Mouse (Mus musculus): Measurements from ENCODE around the gene Tnk2. TPM values are rescaled to one million over a fixed set of nuclear protein-coding genes. Genes with fewer than 3 reads are reported as not detected.

Tnk2 gene
- polyA plus RNA-seq (2016; fragmentation: Nextera tagmentation; extraction: Ambion mirVana), result 6.7 and 8.4 TPM in 2 replicates

DNA sequence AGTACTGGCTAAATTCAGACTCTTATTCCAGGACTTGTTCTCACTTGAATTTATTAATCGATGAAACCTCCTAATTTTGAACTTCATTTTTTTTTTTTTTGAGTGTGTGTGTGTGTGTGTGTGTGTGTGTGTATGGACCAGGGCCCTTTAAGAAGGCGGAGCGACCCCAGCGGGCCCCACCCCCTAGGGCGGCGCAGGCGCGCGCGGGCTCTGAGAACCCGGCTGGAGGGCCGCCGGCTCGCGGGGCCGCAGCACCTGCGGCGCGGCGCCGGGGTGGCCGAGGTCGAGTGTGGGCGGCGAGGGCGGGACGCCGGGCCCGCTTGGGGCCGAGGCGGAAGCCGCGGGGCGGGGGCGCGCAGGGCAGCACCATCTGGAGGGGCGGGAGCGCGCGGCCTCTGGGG lies at the start of gene Tnk2:
Gene Tnk2 (plus strand): TSS at position 214 of the 401 bp plus-strand sequence.
- peak within 1 kb of the TSS; percentile 90 for H3K9ac ChIP-seq
- no peaks in the 10 kb centered on the region for H3K9me3 ChIP-seq (replicated peaks)
- H3K4me1 ChIP-seq (replicated peaks), result peaks cover 36% of the 10 kb centered on the region
- peak; percentile 89 for ATAC-seq (ENCODE audit: insufficient number of reproducible peaks, low FRiP score)
- H3K27me3 ChIP-seq (replicated peaks), result no peaks in the 10 kb centered on the region
- H3K4me2 ChIP-seq, result peak within 1 kb of the TSS; percentile 93
- H3K27ac ChIP-seq (ENCODE audit: poor library complexity, severe bottlenecking), result peak within 1 kb of the TSS; percentile 54
- 4% methylated on average over 38 of the region's 40 CpGs for WGBS
- H3K4me3 ChIP-seq, result peak within 1 kb of the TSS; percentile 87
- no peaks in the 10 kb centered on the region for H3K36me3 ChIP-seq

DNA sequence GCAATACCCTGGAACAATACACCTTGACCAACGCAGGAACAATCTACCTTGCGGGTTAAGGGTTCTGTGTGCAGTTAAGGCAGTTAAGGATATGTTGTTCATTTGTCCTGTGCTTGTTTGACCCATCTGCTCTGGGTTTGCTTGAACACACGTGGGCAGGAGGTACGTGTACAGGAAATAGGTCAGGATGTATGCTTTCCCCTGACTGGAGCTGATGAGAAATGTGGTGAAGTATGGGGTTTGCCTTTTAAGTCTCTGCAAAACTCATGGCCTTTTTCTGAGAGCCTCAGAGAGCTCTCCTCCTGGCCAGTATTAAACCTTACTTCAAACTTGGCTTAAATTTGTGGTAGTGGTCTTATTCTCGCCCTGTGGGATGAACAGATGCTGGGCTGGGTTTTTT lies 49.8 kb upstream of the Tnk2 start:
- no peak overlapping the region for H3K27ac ChIP-seq (ENCODE audit: poor library complexity, severe bottlenecking)
- H3K27me3 ChIP-seq (replicated peaks), result no peaks in the 10 kb centered on the region
- ATAC-seq (ENCODE audit: insufficient number of reproducible peaks, low FRiP score), result no peak

DNA sequence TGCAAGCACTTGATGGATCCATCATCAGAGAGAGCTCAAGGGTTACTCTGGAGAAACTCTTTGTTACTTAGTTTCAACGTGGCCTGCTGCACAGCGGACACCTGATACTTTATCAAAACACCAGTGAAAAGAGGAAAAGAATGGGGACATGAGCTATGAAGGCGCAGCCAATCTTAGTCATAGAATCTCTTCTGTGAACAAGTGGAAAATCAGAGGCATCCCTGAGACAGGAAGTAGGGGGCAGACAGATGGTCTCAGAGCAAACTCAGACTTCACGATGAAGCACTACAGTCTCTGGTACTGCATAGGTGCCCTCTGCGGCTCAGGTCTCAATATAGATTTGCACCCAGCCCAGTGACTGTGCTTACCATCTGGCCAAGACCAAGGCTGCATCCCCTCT lies 49.0 kb upstream of the Tnk2 start:
- no peak for ATAC-seq (ENCODE audit: insufficient number of reproducible peaks, low FRiP score)
- Histone ChIP-seq H3K9me3 (replicated peaks) (no peaks in the 10 kb centered on the region), H3K9ac (no peak overlapping the region), H3K27me3 (replicated peaks) (no peaks in the 10 kb centered on the region), H3K27ac (ENCODE audit: poor library complexity, severe bottlenecking) (no peak overlapping the region), H3K36me3 (no peaks in the 10 kb centered on the region), H3K4me2 (no peak overlapping the region), H3K4me1 (replicated peaks) (peaks cover 8% of the 10 kb centered on the region), H3K4me3 (no peak overlapping the region)
- WGBS, result 64% methylated on average over 5 of the region's 5 CpGs

More for the DNA sequence above, 49.8 kb upstream of the Tnk2 start:
- Histone ChIP-seq H3K9ac (no peak overlapping the region), H3K4me2 (no peak overlapping the region), H3K9me3 (replicated peaks) (no peaks in the 10 kb centered on the region), H3K4me3 (no peak overlapping the region), H3K4me1 (replicated peaks) (peaks cover 8% of the 10 kb centered on the region), H3K36me3 (no peaks in the 10 kb centered on the region)
- WGBS, result 72% methylated on average over 5 of the region's 5 CpGs

DNA sequence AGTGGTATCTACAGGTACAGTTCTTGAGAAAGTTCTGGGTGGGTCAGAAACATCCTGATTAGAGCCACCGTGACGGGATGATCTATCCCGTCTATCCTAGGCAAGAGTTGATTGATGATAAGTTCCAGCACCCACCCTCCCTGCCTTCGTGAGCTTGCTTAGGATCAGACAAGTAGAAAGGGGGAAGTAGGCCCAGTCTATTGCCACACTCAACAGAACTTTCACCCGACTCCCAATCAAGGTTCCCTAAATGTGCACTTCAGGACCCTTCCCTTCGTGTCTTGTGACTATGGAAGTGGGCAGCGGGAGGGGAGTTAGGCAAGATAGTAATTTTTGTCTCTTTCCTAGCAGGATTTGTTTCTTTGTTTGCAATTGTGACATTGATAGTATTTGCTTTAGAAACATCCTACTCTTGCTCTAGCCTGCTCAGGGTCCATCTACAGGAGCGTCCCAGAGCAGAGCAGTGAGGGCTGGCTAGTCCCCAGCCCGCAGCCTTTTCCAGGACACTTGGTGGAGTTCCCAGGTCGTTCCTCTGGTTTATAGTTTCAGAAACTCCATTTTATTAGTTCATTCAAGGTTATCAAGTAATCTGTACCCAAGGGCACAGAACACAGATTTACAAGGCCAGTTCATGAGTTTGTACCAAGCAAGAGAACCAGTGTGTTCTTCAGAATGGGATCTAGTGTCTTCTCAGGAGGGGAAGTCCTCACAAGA lies 48.4 kb upstream of the Tnk2 start:
- WGBS, result 72% methylated on average over 10 of the region's 10 CpGs
- Histone ChIP-seq H3K9ac (no peak overlapping the region), H3K36me3 (no peaks in the 10 kb centered on the region)

DNA sequence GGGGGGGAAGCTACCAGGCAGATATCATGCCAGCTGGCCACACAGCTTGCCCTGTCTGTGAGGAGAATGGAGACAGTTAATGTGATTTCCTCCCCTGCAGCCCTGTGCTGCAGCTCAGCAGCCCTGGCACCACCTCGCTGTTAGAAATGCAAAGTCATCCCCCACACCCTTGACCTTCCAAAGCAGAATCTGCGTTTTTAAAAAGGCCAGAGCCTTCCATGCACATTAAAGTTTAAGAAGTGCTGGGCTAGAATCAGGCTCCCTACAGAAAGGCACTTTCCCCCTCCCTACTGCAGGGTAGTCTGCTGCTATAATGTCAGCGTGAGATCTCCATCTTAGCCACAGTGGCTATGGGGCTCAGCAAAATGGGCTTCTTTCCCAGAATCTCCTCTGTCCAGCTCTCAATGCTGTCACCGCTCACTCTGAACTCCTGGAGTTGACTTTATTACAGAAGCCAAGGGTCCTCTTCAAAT lies 45.7 kb upstream of the Tnk2 start:
- no peaks in the 10 kb centered on the region for H3K9me3 ChIP-seq (replicated peaks)
- no peaks in the 10 kb centered on the region for H3K27me3 ChIP-seq (replicated peaks)
- H3K27ac ChIP-seq (ENCODE audit: poor library complexity, severe bottlenecking), result peak overlapping the region; percentile 51
- H3K36me3 ChIP-seq, result no peaks in the 10 kb centered on the region
- H3K4me2 ChIP-seq, result no peak overlapping the region
- no peak overlapping the region for H3K9ac ChIP-seq
- 30% methylated on average over 4 of the region's 4 CpGs for WGBS
- peaks cover 8% of the 10 kb centered on the region for H3K4me1 ChIP-seq (replicated peaks)
- no peak overlapping the region for H3K4me3 ChIP-seq
- 0 out of 2 replicates have a peak, but pooled peaks have one; percentile 48 for ATAC-seq (ENCODE audit: insufficient number of reproducible peaks, low FRiP score)

More for the DNA sequence above, 48.4 kb upstream of the Tnk2 start:
- no peak for ATAC-seq (ENCODE audit: insufficient number of reproducible peaks, low FRiP score)
- Histone ChIP-seq H3K4me3 (no peak overlapping the region), H3K27ac (ENCODE audit: poor library complexity, severe bottlenecking) (no peak overlapping the region), H3K4me1 (replicated peaks) (peaks cover 8% of the 10 kb centered on the region), H3K4me2 (no peak overlapping the region), H3K27me3 (replicated peaks) (no peaks in the 10 kb centered on the region), H3K9me3 (replicated peaks) (no peaks in the 10 kb centered on the region)

DNA sequence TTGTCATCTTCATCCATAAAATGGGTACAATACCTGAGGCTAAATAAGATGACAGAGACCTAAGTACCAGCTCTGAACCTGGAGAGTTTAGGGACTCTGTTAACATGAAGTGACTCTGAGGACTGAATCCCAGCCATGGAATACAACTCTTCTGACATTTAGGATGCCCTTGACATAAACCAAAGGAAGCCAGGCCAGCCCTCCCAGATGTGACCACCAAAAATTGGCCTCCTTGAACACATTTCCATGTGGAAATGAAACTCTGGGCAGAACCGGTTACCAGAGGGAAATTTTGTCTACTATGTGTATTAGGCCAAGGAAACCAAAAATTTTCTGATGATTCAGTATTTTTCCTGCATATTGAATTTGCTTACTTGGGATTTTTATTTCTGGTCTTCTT lies 44.5 kb upstream of the Tnk2 start:
- H3K27me3 ChIP-seq (replicated peaks), result no peaks in the 10 kb centered on the region
- peaks cover 8% of the 10 kb centered on the region for H3K4me1 ChIP-seq (replicated peaks)
- ATAC-seq (ENCODE audit: insufficient number of reproducible peaks, low FRiP score), result no peak
- H3K36me3 ChIP-seq, result no peaks in the 10 kb centered on the region
- H3K4me2 ChIP-seq, result no peak overlapping the region
- H3K27ac ChIP-seq (ENCODE audit: poor library complexity, severe bottlenecking), result no peak overlapping the region
- WGBS, result 92% methylated on average over 1 of the region's 1 CpGs
- no peak overlapping the region for H3K4me3 ChIP-seq
- no peaks in the 10 kb centered on the region for H3K9me3 ChIP-seq (replicated peaks)
- no peak overlapping the region for H3K9ac ChIP-seq

DNA sequence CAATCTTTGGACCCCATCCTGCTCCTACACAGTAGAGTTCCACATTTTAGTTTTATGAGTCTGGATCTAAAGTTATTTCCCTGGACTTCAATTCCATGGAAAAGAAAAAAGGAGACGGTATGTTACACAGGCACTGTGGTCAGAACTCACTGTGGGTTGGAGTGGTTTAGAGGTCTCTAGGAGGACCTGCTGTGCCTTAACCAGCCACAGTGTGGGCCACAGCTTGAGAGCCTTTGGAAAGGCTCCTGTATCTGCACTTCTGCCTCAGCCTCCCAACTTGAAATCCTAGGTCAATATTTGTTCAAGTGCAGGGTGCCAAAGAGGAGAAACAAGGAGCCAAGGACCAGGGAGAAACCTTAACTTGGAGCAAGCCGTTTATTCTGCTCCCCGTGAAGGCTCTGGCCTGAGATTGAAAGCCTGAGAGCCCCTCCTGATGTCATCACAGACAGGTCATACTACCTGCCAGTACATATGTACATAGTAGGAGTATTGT lies 41.4 kb upstream of the Tnk2 start:
- Histone ChIP-seq H3K27me3 (replicated peaks) (no peaks in the 10 kb centered on the region), H3K4me1 (replicated peaks) (peaks cover 8% of the 10 kb centered on the region), H3K9me3 (replicated peaks) (no peaks in the 10 kb centered on the region), H3K36me3 (no peaks in the 10 kb centered on the region), H3K4me2 (no peak overlapping the region), H3K27ac (ENCODE audit: poor library complexity, severe bottlenecking) (no peak overlapping the region), H3K4me3 (no peak overlapping the region), H3K9ac (no peak overlapping the region)
- ATAC-seq (ENCODE audit: insufficient number of reproducible peaks, low FRiP score), result no peak
- 71% methylated on average over 3 of the region's 3 CpGs for WGBS

DNA sequence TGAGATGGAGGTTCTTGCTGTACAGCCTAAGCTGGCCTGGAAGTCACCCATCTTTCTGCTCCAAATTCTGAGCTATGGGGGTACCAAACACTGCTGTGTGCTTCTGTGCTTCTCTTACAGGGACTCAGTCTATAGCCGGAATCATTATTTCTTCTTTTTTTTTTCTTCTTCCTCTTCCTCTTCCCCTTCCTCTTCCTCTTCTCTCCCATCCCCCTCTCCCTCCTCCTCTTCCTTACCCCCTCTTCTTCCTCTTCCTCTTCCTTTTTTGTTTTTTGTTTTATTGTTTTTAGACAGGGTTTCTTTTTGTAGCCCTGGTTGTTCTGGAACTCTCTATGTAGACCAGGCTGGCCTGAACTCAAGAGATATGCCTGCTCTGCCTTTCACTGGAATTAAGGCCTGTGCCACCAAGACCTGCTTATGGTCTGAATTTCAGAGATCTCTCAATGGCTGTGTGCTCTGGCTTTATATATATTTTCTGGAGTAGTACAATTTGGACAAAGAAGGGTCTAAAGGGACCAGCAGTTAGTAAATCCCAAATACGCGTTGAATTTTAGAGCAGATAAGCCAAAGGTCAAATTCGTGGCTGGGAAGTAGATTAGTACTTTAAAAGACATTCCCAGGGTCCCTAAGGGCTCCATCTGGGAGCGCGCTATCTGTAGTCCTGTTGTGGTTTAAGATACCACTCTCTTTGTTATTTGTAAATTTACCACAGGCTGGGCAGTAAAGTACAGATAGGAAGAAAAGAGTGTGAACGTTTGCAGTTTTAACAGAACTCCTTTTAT lies 35.9 kb upstream of the Tnk2 start:
- Histone ChIP-seq H3K9me3 (replicated peaks) (no peaks in the 10 kb centered on the region), H3K4me1 (replicated peaks) (peaks cover 6% of the 10 kb centered on the region), H3K9ac (no peak overlapping the region), H3K36me3 (no peaks in the 10 kb centered on the region), H3K27ac (ENCODE audit: poor library complexity, severe bottlenecking) (peak overlapping the region; percentile 99; the same call in 1 of the 2 replicates), H3K27me3 (replicated peaks) (no peaks in the 10 kb centered on the region), H3K4me2 (no peak overlapping the region), H3K4me3 (no peak overlapping the region)
- 31% methylated on average over 7 of the region's 7 CpGs for whole genome bisulfite sequencing
- ATAC-seq (ENCODE audit: insufficient number of reproducible peaks, low FRiP score), result no peak

DNA sequence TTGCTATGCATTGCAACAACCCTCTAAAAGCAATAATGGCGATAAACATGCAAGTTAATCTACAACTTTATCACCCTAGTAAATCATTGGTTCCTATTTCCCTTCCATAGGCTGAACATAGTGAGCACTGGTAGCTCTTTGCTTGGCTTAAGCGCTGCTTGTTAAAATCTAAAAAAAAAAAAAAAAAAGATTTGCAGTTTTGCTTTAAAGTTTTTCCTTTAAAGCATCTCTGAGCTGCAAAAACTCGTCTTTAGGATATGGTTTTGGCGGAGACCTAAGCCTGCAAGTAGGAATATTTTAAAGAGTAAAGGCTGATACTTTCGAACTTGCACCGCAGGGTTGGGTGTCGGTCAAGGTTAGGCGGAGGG lies 35.3 kb upstream of the Tnk2 start:
- peak overlapping the region; percentile 99 for H3K27ac ChIP-seq (ENCODE audit: poor library complexity, severe bottlenecking)
- ATAC-seq (ENCODE audit: insufficient number of reproducible peaks, low FRiP score), result no peak
- no peaks in the 10 kb centered on the region for H3K36me3 ChIP-seq
- WGBS, result 7% methylated on average over 8 of the region's 8 CpGs
- H3K9me3 ChIP-seq (replicated peaks), result no peaks in the 10 kb centered on the region
- H3K27me3 ChIP-seq (replicated peaks), result no peaks in the 10 kb centered on the region
- H3K4me1 ChIP-seq (replicated peaks), result peaks cover 6% of the 10 kb centered on the region
- H3K4me2 ChIP-seq, result peak overlapping the region; percentile 89
- H3K9ac ChIP-seq, result no peak overlapping the region
- peak overlapping the region; percentile 98 for H3K4me3 ChIP-seq

DNA sequence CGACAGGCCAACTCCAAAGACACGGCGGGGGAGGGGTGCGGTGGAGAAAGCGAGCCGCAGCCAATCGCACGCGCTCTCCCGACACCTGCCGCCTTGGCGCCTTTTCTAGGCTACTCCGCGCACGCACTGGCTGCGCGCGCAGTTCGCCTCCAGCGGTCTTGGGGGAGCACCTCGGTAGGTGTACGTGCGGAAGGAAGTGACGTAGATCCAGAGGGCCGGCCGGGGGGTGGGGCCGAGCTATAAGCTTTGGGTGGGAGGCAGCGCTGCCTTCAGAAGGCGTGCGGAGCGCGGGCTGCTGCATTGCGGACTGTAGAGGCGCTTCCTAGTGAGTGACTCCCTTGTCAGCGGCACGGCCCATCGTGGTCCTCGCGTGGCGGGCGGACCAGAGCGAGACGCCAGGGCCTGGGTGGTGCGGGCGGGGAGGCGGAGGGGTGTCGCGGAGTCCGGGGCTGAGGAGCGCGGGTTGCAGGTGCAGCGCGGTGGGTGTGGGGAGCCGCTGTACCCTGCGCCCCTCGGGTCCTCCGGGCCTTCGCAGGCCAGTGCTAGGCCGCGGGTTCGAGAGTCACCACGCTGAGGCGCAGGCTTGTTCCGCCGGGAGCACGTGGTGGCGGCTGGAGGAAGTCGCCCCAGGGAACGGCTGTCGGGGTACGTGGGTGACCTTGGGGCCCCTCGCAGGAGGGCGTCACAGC lies 34.8 kb upstream of the Tnk2 start, which contains the start of gene Tfrc:
Gene Tfrc (plus strand): TSS at position 209 of the 689 bp plus-strand sequence.
- Histone ChIP-seq H3K27ac (ENCODE audit: poor library complexity, severe bottlenecking) (peak within 1 kb of the TSS; percentile 99), H3K4me2 (peak within 1 kb of the TSS; percentile 89), H3K4me1 (replicated peaks) (peaks cover 6% of the 10 kb centered on the region), H3K4me3 (peak within 1 kb of the TSS; percentile 98), H3K9me3 (replicated peaks) (no peaks in the 10 kb centered on the region), H3K36me3 (no peaks in the 10 kb centered on the region; the same call in 1 of the 2 replicates), H3K9ac (peak within 1 kb of the TSS; percentile 99), H3K27me3 (replicated peaks) (no peaks in the 10 kb centered on the region)
- WGBS, result under 1% methylated on average over 73 of the region's 73 CpGs
- ATAC-seq (ENCODE audit: insufficient number of reproducible peaks, low FRiP score), result peak; percentile 99

DNA sequence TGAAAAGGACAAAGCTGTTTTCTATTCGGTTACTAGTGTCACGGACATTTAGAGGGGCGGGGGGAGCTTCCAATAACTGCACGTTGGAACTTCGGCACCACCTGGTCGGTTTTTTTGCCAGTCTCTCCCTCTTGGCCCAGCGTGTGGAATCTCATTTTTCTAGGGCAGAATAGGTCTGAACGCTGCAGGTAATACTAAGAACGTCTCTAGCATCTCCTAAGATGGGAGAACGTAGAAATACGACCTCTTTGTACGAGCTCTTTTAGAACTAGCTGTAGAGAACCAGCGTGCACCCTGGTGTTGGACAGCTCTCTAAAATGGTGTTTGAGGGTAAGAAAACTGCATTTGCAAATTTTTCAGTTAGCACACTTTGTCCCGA lies 34.3 kb upstream of the Tnk2 start:
- Histone ChIP-seq H3K9ac (peak overlapping the region; percentile 99), H3K36me3 (peaks cover 4% of the 10 kb centered on the region), H3K9me3 (replicated peaks) (no peaks in the 10 kb centered on the region), H3K27me3 (replicated peaks) (no peaks in the 10 kb centered on the region), H3K4me2 (peak overlapping the region; percentile 89), H3K4me1 (replicated peaks) (peaks cover 6% of the 10 kb centered on the region), H3K4me3 (peak overlapping the region; percentile 98), H3K27ac (ENCODE audit: poor library complexity, severe bottlenecking) (peak overlapping the region; percentile 99)
- WGBS, result under 1% methylated on average over 14 of the region's 14 CpGs
- ATAC-seq (ENCODE audit: insufficient number of reproducible peaks, low FRiP score), result no peak
